Mouse (Mus musculus) embryo, embryonic 11.5 days (tissue): ENCODE results near the gene Rpa2.
"Not testable (repeated sequence)": the region's sequence is repeated elsewhere in the genome, so short reads cannot be mapped to it uniquely, and the experiment has no call there.

Source experiments
- DNase-seq: peaks from one replicate; pipeline ENCODE4 v3.0.0-alpha.2; 2012; ENCODE audit warnings: low read depth, low spot score

Gene Rpa2

GRCm38 (mm10) chr4:132762602-132763001 lies 5.5 kb upstream of the Rpa2 start:
- no peak for DNase-seq

GRCm38 (mm10) chr4:132763125-132763524 lies 5.0 kb upstream of the Rpa2 start:
- DNase-seq = not testable (repeated sequence)

GRCm38 (mm10) chr4:132771776-132772175 lies 3.6 kb downstream of the Rpa2 start:
- no peak for DNase-seq

GRCm38 (mm10) chr4:132774905-132775304 lies 6.8 kb downstream of the Rpa2 start:
- DNase-seq = no peak

- DNase-seq = no peak
These were observed 8.6 kb downstream of the Rpa2 start for GRCm38 (mm10) chr4:132776764-132777163.

- no peak for DNase-seq
These were observed 10.6 kb downstream of the Rpa2 start for GRCm38 (mm10) chr4:132778562-132779201.

- no peak for DNase-seq
These were observed 12.2 kb downstream of the Rpa2 start for GRCm38 (mm10) chr4:132780288-132780687.

GRCm38 (mm10) chr4:132783732-132784131 lies 15.6 kb downstream of the Rpa2 start:
- no peak for DNase-seq

- DNase-seq = no peak
These were observed 17.1 kb downstream of the Rpa2 start for GRCm38 (mm10) chr4:132785228-132785627.

- no peak for DNase-seq
These were observed 21.6 kb downstream of the Rpa2 start for GRCm38 (mm10) chr4:132789731-132790130.

- DNase-seq = not testable (repeated sequence)
These were observed 25.3 kb downstream of the Rpa2 start for GRCm38 (mm10) chr4:132793322-132794004.

- no peak for DNase-seq
These were observed 25.9 kb downstream of the Rpa2 start for GRCm38 (mm10) chr4:132794028-132794427.

- DNase-seq = no peak
These were observed 26.6 kb downstream of the Rpa2 start for GRCm38 (mm10) chr4:132794760-132795159.

- DNase-seq = no peak
These were observed 27.0 kb downstream of the Rpa2 start for GRCm38 (mm10) chr4:132795171-132795570.

- DNase-seq = peak; percentile 46
These were observed 28.2 kb downstream of the Rpa2 start, which contains the start of gene Themis2 for GRCm38 (mm10) chr4:132796196-132796886. Gene Themis2 (minus strand): TSS chr4:132796387.

GRCm38 (mm10) chr4:132797461-132797860 lies 29.3 kb downstream of the Rpa2 start:
- no peak for DNase-seq

GRCm38 (mm10) chr4:132798028-132798427 lies 29.9 kb downstream of the Rpa2 start:
- DNase-seq = no peak

- DNase-seq = not testable (repeated sequence)
These were observed 30.5 kb downstream of the Rpa2 start for GRCm38 (mm10) chr4:132798666-132799065.

GRCm38 (mm10) chr4:132799845-132800244 lies 31.7 kb downstream of the Rpa2 start:
- no peak for DNase-seq

- DNase-seq = no peak
These were observed 33.3 kb downstream of the Rpa2 start for GRCm38 (mm10) chr4:132801176-132802077.

- DNase-seq = no peak
These were observed 34.1 kb downstream of the Rpa2 start for GRCm38 (mm10) chr4:132802171-132802637.
